Comparison of ENCODE assay signal across 13 mouse cellular contexts in the genomic region with DNA sequence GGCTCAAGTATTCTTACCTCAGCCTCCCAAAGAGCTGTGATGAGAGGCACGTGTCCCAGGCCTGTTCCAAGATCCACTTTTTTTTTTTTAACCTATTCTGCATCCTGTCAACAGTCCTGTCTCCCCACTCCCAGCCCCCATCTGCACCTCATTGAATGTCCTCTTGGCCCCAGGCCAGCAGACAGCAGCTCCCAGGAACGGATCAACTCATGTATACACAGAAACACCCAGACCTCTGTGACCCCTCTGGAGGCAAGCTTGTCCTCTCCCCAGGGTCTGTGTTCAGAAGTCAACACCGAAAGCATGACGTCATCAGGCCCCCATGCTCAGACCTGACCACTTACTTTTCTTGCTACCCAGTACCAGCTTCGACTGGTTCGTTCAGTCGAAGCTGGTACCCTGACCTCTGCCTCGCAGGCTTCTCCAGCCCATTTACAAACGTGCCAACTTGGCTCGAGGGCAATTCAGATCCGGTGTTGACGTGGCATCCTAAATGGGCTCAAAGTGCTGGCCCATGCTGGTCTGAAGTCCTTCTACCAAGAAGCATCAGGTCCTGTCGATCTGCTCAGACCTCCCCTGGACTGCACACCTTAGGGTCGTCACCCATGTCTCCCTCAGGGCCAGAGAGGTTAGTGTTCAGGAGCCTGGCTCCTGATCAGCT.
A peak's percentile ranks its signal among the peaks of the same experiment; 100 is the strongest.
DNase-seq lines count a peak whose midpoint lies in the region; ATAC-seq and TF ChIP-seq lines count a peak whose summit lies in the region.
"Had no signal": no experiment of that assay in that cellular context is flagged by ENCODE, and none has a peak within 500 bp of the region (broad histone marks: within the 10 kb centered on the region; RNA-seq: fewer than 3 reads in every experiment).

No protein-coding gene starts in this region.

- H3K27me3 ChIP-seq in heart, embryonic 16.5 days (ENCODE audit: control insufficient read depth, insufficient read depth, low read length), result no peaks in the 10 kb centered on the region
- no peaks in the 10 kb centered on the region for H3K27me3 ChIP-seq in lung, embryonic 14.5 days (ENCODE audit: insufficient read depth, low read length)
- H3K27me3 ChIP-seq in lung, postnatal 0 days (replicated peaks; ENCODE audit: insufficient read depth, low read length), result no peaks in the 10 kb centered on the region
- H3K27me3 ChIP-seq in embryonic facial prominence, embryonic 15.5 days, result no peaks in the 10 kb centered on the region
- H3K27me3 ChIP-seq: embryonic facial prominence, embryonic 12.5 days had no signal

- H3K9me3 ChIP-seq in heart, embryonic 16.5 days (replicated peaks; ENCODE audit: control insufficient read depth, low read length), result peaks cover 5% of the 10 kb centered on the region; the same call in 1 of the 2 replicates
- H3K9me3 ChIP-seq in lung, embryonic 14.5 days (ENCODE audit: low read depth, low read length), result no peaks in the 10 kb centered on the region
- H3K9me3 ChIP-seq in lung, postnatal 0 days (ENCODE audit: low read length), result no peaks in the 10 kb centered on the region
- no peaks in the 10 kb centered on the region for H3K9me3 ChIP-seq in embryonic facial prominence, embryonic 15.5 days (replicated peaks)

- no peak for DNase-seq in heart, postnatal 14 days
- DNase-seq in lung, embryonic 14.5 days, result peak; percentile 16
- no peak for DNase-seq in lung, postnatal 0 days (ENCODE audit: low spot score)
- DNase-seq in kidney, postnatal 36 days, result peak; percentile 37 to 62
- DNase-seq in embryo, embryonic 11 days, result no peak
- DNase-seq: adrenal gland, adult 2 months; cerebellum, postnatal 14 days; layer of hippocampus, postnatal 36 days; right cerebral cortex, postnatal 4 days had no signal

- no peaks in the 10 kb centered on the region for H3K36me3 ChIP-seq in heart, embryonic 16.5 days (ENCODE audit: control insufficient read depth, insufficient read depth)
- H3K36me3 ChIP-seq in lung, embryonic 14.5 days (ENCODE audit: insufficient read depth), result no peaks in the 10 kb centered on the region
- H3K36me3 ChIP-seq in lung, postnatal 0 days (ENCODE audit: insufficient read depth, low read length), result no peaks in the 10 kb centered on the region
- no peaks in the 10 kb centered on the region for H3K36me3 ChIP-seq in embryonic facial prominence, embryonic 15.5 days
- H3K36me3 ChIP-seq: embryonic facial prominence, embryonic 12.5 days had no signal

- intact Hi-C loops in heart, postnatal 14 days (cut with DNase I), result no loop called here

- no peak for TF ChIP-seq EP300 in lung, postnatal 0 days (IDR thresholded peaks at IDR 0.05)

- no peak overlapping the region for H3K4me2 ChIP-seq in heart, embryonic 16.5 days (ENCODE audit: low read depth, low read length)
- no peak overlapping the region for H3K4me2 ChIP-seq in lung, embryonic 14.5 days
- H3K4me2 ChIP-seq in lung, postnatal 0 days (replicated peaks; ENCODE audit: low read depth, low read length), result no peak overlapping the region
- H3K4me2 ChIP-seq in embryonic facial prominence, embryonic 15.5 days (replicated peaks), result no peak overlapping the region
- H3K4me2 ChIP-seq: embryonic facial prominence, embryonic 12.5 days; midbrain, embryonic 11.5 days had no signal

- peak; percentile 42; the same call in 1 of the 2 replicates for ATAC-seq in heart, embryonic 16.5 days (replicated peaks; ENCODE audit: extremely low read depth, insufficient read depth, low FRiP score)
- ATAC-seq in lung, embryonic 14.5 days (ENCODE audit: insufficient read depth), result peak; percentile 35; the same call in 1 of the 2 replicates
- ATAC-seq in lung, postnatal 0 days, result no peak
- peak; percentile 25; the same call in 1 of the 2 replicates for ATAC-seq in embryonic facial prominence, embryonic 15.5 days (ENCODE audit: insufficient number of reproducible peaks, low FRiP score, low TSS enrichment, low read depth)

- peaks cover 15% of the 10 kb centered on the region for H3K4me1 ChIP-seq in heart, embryonic 16.5 days (ENCODE audit: control insufficient read depth, insufficient read depth, low read length)
- H3K4me1 ChIP-seq in lung, embryonic 14.5 days (ENCODE audit: insufficient read depth), result peaks cover 6% of the 10 kb centered on the region; the same call in 1 of the 2 replicates
- no peaks in the 10 kb centered on the region for H3K4me1 ChIP-seq in lung, postnatal 0 days (ENCODE audit: insufficient read depth, low read depth, low read length)
- peaks cover 19% of the 10 kb centered on the region for H3K4me1 ChIP-seq in embryonic facial prominence, embryonic 15.5 days

- H3K4me3 ChIP-seq in heart, embryonic 16.5 days (ENCODE audit: low read length), result no peak overlapping the region
- H3K4me3 ChIP-seq in lung, embryonic 14.5 days (ENCODE audit: low read depth, low read length), result no peak overlapping the region
- H3K4me3 ChIP-seq in lung, postnatal 0 days (ENCODE audit: low read depth, low read length), result no peak overlapping the region
- no peak overlapping the region for H3K4me3 ChIP-seq in embryonic facial prominence, embryonic 15.5 days (replicated peaks)
- H3K4me3 ChIP-seq: embryonic facial prominence, embryonic 12.5 days had no signal

- TF ChIP-seq CTCF in lung, embryonic 14.5 days (IDR thresholded peaks at IDR 0.05; ENCODE audit: low read depth), result no peak
- TF ChIP-seq CTCF in lung, postnatal 0 days (IDR thresholded peaks at IDR 0.05), result no peak

- 56% methylated on average over 14 of the region's 14 CpGs for WGBS in heart, embryonic 16.5 days
- WGBS in lung, embryonic 14.5 days, result 55% methylated on average over 14 of the region's 14 CpGs
- 53% methylated on average over 14 of the region's 14 CpGs for WGBS in lung, postnatal 0 days
- WGBS in embryonic facial prominence, embryonic 15.5 days, result 57% methylated on average over 14 of the region's 14 CpGs

- H3K27ac ChIP-seq in heart, embryonic 16.5 days (ENCODE audit: low read length), result no peak overlapping the region
- H3K27ac ChIP-seq in lung, embryonic 14.5 days (ENCODE audit: low read depth), result no peak overlapping the region
- no peak overlapping the region for H3K27ac ChIP-seq in lung, postnatal 0 days (ENCODE audit: low read length)
- H3K27ac ChIP-seq in embryonic facial prominence, embryonic 15.5 days (replicated peaks), result no peak overlapping the region

- H3K9ac ChIP-seq in heart, embryonic 16.5 days (ENCODE audit: low read length), result no peak overlapping the region
- no peak overlapping the region for H3K9ac ChIP-seq in lung, embryonic 14.5 days
- H3K9ac ChIP-seq in lung, postnatal 0 days (replicated peaks; ENCODE audit: low read depth), result no peak overlapping the region
- no peak overlapping the region for H3K9ac ChIP-seq in embryonic facial prominence, embryonic 15.5 days
- H3K9ac ChIP-seq: embryonic facial prominence, embryonic 12.5 days had no signal

Comparison
In these comparisons a context has a peak if more than half of its experiments do, and no peak if none do; other contexts are left out.
1. DNase-seq: peak in lung, embryonic 14.5 days (single experiment) and kidney, postnatal 36 days (2 of 2); none in heart, postnatal 14 days (0 of 2), lung, postnatal 0 days (single experiment) and embryo, embryonic 11 days (single experiment).